Mouse (Mus musculus) kidney, postnatal 4 days (tissue): ENCODE data around the gene Ttc13.

ENCODE experiments used
- DNase-seq, 2 experiments: peaks; one replicate each; pipeline ENCODE4 v3.0.0; 2021; ENCODE audit warnings: mixed read lengths in 2 of 2

Gene Ttc13

DNA sequence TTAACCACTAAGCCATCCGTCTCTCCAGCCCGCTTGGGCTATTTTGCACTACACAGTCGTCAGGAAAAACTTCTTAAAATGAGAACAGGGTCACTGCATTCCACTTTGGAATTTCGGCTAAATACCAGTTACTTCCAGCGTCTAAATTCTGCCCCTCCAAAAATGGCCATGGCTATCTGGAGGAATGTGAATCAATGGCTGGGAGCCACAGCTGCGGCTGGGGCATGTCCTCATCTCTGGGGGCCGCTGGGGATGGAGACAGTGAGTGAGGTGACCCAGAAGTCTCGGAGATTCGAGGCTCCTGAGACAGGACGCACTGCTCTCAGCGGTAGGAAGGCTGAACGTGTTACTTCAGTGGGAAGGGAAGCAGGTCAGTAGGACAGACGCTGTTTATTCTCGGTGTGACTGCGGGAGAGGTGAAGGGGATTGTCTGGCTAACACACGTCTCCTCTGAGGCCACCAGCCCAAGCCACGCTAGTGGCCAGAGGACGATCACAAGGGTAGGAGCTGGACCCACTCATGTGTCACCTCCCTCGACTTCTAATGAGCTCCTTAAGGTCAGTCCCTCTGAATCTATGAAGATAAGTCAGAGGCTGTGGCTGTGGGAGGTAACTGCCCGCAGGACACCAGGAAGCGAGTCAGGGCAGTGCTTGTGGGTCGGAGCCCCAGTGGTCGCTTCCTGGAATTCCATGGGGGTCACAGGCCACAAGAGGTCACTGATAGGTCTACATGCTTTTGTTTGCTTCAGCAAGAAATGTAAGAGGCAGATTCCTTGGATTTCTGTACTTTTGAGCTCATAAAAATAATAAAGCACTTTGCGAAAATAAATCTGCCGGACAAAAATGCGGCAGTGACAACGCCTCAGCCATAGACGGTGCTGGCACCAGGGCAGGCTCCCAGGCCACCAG, 68.0 kb downstream of the Ttc13 start:
- DNase-seq: peak; percentile 57 to 67

DNA sequence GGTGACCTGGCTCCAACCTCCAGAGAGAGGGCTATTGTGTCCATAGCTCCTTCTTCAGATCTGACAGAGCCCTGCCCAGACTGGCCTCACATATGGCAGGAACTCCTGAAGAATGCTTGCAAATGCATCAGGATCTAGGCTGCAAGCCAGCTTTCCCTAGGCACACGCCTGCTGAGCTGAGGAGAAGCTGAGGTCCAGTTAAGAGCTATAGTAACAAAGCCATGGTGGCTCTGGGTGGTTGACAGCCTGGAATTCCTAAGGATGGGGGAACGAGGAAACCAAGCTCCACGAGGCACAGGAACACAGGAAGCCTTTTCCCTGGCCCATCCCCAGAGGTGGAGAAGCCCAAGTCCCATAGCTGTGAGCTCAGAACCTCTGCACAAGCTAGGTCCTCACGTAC, 69.2 kb downstream of the Ttc13 start:
- DNase-seq: peak; percentile 57 to 62

DNA sequence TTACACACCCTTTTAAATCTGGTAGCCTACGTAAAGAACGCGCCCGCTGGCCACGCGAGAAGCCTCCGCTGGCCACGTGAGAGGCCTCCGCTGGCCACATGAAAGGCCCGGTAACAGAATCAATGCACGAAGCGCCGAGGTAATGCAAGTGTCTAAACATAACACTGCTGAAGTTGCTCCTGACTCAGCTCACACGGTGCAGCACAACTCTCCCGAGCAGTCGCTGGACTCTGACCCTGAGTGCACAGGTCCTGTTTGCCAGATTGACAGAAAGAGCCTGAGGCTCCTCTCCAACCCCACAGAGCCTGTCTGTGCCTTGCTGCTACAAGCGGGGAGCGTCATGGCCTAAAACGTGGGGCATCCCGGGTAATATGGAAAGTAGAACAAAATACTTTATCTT, 70.0 kb downstream of the Ttc13 start:
- no peak for DNase-seq

DNA sequence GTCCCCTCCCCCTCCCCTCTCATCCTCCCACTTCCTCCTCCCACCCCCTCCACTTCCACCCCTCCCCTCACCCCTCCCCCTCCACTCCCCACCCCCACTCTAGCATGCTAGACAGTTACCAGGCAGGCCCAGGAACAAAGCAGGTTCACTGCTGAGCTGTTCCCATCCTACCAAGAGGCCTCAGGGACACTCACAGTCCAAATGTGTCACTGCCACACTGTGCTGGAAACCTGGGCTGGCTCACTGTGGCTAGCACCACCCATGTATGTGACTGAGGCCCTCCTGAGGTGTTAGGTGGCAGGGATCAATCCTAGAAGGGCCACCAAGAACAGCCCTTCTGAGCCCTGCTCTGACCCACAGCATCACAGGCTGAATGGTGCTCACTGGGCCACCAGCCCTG, 73.5 kb downstream of the Ttc13 start:
- DNase-seq: no peak

DNA sequence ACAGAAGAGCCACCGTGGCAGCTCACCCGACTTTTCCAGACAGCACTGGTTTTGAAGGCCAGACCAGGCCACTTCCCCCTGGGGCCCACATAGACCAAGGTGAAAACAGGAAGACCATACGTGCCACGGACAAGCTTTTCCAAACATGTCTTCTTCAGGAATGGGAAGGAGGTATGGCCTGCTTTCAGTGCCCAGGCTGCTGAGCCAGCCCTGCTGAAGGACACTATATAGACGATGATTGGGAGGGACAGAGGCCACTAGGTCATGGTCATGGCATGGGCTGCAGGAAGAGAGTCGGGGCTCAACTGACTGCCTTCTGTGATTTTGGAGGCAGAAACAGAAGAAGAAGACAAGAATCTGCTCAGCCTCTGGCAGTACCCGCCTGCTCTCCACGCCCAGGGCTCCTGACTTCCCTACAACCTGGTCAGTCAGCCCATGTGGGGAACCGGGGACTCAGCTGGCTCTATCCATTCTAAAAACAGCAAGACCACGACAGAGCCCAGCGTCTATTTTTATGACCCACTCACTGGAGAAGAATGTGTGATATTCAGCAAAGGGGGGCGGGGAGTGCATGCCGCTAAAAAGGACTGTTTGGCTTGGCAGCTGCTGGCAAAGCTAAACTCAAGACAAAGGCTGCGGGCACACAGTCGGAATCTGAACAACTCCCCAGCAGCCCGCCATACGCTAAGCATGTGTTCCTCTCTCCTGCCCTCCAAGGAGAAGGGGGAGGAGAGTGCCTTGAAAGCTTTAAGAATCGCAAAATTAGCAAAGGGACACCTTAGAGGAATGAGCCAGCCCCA, 78.0 kb downstream of the Ttc13 start:
- DNase-seq: peak; percentile 63 to 79

DNA sequence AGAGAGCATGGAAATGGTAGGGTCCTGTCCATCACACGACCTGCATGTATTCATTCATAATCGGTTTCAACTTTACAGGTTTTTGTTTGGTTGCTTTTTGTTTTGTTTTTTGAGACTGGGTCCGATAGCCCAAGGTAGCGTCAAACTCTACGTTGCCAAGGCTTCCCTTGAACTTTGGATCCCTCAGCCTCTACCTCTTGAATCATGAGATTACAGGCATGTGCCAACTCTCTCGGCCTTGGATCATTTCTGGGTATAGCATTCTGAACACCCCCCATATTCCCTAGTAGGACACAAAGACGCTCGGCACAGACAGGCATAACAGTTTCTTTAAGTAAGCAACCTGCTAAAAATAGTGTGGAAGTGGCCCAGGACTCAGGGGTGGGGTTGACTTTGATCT, 80.2 kb downstream of the Ttc13 start:
- DNase-seq: no peak

DNA sequence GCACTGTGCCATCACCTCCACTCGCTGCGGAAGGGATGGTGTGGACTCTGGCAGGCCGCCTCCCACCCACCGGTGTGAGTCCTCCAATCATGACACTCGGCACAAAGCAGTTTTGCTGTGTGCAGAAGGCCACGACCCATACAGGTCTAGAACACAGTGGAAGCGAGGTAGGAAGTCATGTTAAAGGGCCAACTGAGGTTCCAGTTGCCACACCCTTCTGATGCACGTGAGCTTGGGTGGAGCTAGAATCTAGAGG, 86.6 kb downstream of the Ttc13 start:
- no peak for DNase-seq

DNA sequence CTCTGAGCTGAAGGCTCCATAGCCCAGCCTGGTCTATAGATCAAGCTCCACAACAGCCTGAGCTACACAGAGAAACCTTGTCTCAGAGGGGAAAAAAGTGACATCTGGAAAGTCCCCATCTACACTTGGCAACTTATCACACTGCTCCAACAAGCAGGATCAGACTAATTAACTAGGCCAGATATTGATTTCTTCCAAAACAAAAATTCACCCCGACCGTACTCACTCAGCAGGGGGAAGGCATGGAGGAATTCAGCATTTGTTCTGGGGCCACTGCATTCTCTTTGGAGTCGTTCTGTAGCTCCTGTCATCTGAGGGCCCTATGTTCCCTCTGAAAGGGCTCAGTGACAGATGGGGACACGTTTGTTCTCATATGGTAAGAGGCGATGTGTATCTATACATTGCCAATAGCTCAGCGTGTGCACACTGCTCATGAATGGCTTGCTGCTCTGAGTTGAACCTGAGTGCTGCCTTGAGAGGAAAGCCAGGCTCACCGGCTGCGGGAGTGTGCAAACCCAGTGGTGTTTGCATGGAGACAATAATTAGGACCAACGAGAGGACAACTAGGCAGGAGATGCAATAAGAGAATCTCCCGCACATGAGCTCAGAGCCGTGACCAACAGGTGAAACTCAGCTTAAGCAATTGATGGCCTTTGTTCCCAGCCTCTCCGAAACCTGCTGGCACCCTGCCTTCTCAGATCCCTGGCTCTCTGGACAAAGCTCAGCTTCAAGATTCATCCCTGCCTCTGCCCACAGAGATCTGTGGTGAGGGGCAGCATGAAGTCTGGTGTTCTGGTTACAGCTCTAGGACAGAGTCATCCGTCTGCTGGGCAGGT, 87.2 kb downstream of the Ttc13 start:
- DNase-seq: no peak

DNA sequence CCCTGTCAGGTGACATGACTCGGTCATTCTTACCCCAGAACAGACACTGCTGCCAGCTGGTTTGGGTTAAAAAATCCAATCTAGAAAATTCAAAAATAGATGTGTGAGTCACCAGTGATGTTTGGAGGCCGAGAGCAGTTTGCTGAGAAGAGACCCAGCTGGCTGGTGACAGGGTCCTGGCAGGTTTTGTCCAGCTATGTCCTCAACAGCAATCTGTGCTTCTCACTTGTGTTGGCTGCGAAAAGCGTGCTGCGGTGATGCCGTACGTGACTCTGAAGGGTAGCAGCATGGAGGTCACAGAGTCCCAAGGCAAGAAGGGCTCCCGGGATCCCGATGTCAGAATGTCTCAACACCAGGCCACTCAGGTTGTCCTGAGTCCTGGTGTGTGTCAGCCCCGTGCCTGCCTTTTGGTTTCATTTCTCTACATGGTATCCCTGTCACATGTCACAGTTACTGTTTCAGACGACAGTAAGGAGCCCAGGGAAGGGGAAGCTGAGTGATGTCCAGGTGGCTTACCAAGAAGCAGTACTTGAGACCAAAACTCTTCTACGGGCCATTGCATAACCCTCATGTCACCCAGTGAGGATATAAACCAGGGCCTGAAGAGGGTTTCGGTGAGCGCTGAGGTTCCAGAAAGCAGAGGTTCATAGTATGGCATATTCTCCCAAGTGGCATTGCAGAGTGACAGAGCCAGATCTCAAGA, 88.6 kb downstream of the Ttc13 start:
- DNase-seq: peak; percentile 85 to 88

DNA sequence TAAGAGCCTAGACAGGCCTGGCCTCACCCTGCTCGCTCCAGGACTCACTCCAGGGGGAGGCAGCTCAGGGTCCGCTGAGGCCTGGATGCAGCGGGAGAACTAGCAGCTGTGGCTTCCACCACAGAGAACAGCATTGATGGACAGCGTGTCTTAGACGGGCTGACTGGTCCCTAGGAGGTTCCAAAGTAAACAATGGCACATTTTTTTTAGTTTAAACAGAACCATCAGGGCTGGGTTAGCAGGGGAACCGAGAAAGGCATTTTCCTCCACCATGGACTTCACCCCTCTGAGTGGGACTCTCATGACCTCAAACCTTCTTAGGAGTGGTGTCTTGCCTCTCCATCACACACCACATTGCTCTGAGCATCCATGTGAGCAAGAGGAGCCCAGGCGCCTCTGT, 89.8 kb downstream of the Ttc13 start:
- peak; percentile 38 to 45 for DNase-seq

DNA sequence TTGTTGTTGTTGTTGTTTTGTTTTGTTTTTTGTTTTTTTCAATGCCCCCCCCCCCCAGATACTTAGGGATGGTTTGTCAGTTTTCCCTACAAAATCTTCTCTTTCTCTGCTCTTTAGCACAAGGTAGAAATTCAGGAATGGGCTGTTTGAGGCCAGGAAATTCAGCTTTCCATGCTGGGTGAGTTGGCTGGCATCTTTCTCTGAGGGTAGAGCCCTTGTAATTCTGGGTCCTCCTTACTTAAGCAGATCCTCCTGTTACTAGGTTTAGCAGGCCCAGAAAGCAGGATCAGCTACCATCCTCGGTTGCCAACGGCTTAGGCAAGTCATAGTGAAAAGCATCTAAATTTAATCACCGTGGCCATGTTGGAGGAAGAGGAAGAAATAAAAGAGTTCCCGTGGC, 90.9 kb downstream of the Ttc13 start:
- DNase-seq: no peak

DNA sequence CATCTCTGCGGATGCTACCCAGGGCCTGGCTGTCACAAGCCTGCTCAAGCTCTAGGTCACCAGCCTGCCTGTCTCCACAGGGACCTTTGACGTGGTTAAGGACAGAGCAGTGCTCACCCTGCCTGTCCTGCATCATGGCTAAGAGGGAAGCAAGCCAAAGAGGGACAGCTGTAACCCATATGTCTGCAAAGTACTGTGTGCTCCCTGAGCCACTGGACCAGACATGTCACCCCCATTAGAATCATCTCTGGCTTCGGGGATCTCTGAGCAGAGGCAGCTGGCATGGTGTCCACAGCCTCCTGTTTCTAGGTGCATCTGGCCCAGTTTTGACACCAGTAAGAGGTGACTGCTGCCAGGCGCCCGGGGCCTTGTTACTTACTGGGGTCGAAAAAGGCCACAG, 91.3 kb downstream of the Ttc13 start:
- peak; percentile 57 to 59 for DNase-seq

DNA sequence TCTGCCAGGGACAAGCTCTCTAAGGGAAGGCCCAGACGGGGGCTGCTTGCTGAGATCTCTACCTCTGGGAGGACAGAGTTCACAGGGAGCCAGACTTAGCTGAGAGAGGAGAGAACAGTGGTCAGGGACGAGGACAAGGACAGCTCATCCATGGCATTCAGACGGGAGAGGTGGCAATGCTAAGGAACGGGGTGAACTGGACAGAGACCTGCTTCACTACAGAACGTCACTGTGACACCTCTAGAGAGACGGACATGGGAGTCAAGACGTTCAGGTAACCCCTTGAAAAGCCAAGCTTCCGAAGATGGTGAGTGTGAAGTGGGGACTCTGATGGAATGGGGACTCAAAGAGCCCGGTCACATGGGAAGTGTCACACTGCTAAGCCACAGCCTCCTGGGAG, 95.5 kb downstream of the Ttc13 start:
- no peak for DNase-seq
